Mouse (Mus musculus): ENCODE measurements around the gene Ifitm2. TPM values are rescaled to one million over a fixed set of nuclear protein-coding genes. Genes with fewer than 3 reads are reported as not detected.

The Ifitm2 gene
- polyA plus RNA-seq (2015; fragmentation: Nextera tagmentation; extraction: Ambion mirVana), result 525 and 571 TPM in 2 replicates

DNA sequence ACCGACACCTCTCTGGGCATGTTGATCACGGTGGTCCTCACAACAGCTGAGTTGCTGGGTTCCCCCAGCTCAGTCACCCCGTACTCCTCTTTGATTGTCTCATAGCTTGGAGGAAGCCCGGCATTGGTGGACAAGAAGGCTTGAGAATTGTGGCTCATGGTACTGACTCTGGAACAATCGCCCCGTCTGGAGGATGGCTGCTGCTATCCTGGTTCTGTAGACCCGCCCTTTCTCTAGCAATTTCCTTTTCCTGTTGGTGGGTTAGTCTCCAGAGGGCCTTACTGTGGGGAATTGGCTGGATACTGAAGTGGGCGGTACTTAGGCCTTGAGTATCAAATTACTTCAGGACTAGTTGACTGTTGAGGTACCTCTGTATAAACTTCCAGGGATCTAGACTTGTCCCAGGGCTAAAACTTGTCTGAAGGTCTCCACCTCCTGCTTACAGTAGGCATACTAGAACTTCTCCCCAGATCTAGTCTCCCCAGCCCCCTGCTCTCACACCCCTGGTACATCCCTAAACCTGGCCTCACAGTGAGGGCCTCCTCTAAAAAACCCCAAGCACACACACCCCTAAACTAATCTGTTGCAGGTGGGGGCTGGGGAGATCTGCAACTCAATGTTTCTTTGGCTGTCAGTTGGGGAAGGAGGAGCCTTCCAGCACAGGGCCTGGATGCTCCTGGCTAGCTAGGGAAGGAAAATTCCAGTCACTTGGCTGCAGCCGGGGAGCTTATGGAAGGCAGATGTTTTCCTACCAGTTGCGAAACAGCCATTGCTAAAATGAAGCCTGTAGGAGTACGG, at the start of gene Ifitm2, which contains the start of gene Gm45717:
Ifitm2 (minus strand) TSS at position 230 of the 798 bp plus-strand sequence.
Gm45717 (minus strand) TSS at position 180 of the 798 bp plus-strand sequence.
- Histone ChIP-seq H3K36me3 (ENCODE audit: control insufficient read depth, insufficient read depth) (no peaks in the 10 kb centered on the region), H3K9ac (ENCODE audit: low read length) (peak within 1 kb of the TSS; percentile 81), H3K27me3 (ENCODE audit: control insufficient read depth, insufficient read depth, low read length) (peaks cover 3% of the 10 kb centered on the region), H3K4me2 (ENCODE audit: low read depth, low read length) (peak within 1 kb of the TSS; percentile 82), H3K9me3 (replicated peaks; ENCODE audit: control insufficient read depth, low read length) (no peaks in the 10 kb centered on the region), H3K4me3 (ENCODE audit: low read length) (peak within 1 kb of the TSS; percentile 69), H3K27ac (ENCODE audit: low read length) (peak within 1 kb of the TSS; percentile 86), H3K4me1 (ENCODE audit: control insufficient read depth, insufficient read depth, low read length) (peaks cover 24% of the 10 kb centered on the region)
- ATAC-seq (replicated peaks; ENCODE audit: extremely low read depth, insufficient read depth, low FRiP score), result peak; percentile 81
- 8% methylated on average over 11 of the region's 11 CpGs for WGBS

GRCm38 (mm10) chr7:141003248-141004010, 47.6 kb upstream of the Ifitm2 start:
- Histone ChIP-seq H3K4me1 (ENCODE audit: control insufficient read depth, insufficient read depth, low read length) (peaks cover 2% of the 10 kb centered on the region; the same call in 1 of the 2 replicates), H3K27me3 (ENCODE audit: control insufficient read depth, insufficient read depth, low read length) (no peaks in the 10 kb centered on the region), H3K9ac (ENCODE audit: low read length) (no peak overlapping the region), H3K4me3 (ENCODE audit: low read length) (no peak overlapping the region), H3K36me3 (ENCODE audit: control insufficient read depth, insufficient read depth) (no peaks in the 10 kb centered on the region), H3K27ac (ENCODE audit: low read length) (no peak overlapping the region), H3K4me2 (ENCODE audit: low read depth, low read length) (no peak overlapping the region), H3K9me3 (replicated peaks; ENCODE audit: control insufficient read depth, low read length) (no peaks in the 10 kb centered on the region)
- WGBS, result 61% methylated on average over 5 of the region's 5 CpGs
- no peak for ATAC-seq (replicated peaks; ENCODE audit: extremely low read depth, insufficient read depth, low FRiP score)

- H3K36me3 ChIP-seq (ENCODE audit: control insufficient read depth, insufficient read depth), result no peaks in the 10 kb centered on the region
- WGBS, result 76% methylated on average over 15 of the region's 15 CpGs
- no peak overlapping the region for H3K27ac ChIP-seq (ENCODE audit: low read length)
- no peak overlapping the region for H3K4me3 ChIP-seq (ENCODE audit: low read length)
- H3K27me3 ChIP-seq (ENCODE audit: control insufficient read depth, insufficient read depth, low read length), result no peaks in the 10 kb centered on the region
- H3K4me1 ChIP-seq (ENCODE audit: control insufficient read depth, insufficient read depth, low read length), result no peaks in the 10 kb centered on the region
- no peak for ATAC-seq (replicated peaks; ENCODE audit: extremely low read depth, insufficient read depth, low FRiP score)
- H3K4me2 ChIP-seq (ENCODE audit: low read depth, low read length), result no peak overlapping the region
- no peaks in the 10 kb centered on the region for H3K9me3 ChIP-seq (replicated peaks; ENCODE audit: control insufficient read depth, low read length)
- H3K9ac ChIP-seq (ENCODE audit: low read length), result no peak overlapping the region
Measured at GRCm38 (mm10) chr7:141000881-141001708, 45.3 kb upstream of the Ifitm2 start.

DNA sequence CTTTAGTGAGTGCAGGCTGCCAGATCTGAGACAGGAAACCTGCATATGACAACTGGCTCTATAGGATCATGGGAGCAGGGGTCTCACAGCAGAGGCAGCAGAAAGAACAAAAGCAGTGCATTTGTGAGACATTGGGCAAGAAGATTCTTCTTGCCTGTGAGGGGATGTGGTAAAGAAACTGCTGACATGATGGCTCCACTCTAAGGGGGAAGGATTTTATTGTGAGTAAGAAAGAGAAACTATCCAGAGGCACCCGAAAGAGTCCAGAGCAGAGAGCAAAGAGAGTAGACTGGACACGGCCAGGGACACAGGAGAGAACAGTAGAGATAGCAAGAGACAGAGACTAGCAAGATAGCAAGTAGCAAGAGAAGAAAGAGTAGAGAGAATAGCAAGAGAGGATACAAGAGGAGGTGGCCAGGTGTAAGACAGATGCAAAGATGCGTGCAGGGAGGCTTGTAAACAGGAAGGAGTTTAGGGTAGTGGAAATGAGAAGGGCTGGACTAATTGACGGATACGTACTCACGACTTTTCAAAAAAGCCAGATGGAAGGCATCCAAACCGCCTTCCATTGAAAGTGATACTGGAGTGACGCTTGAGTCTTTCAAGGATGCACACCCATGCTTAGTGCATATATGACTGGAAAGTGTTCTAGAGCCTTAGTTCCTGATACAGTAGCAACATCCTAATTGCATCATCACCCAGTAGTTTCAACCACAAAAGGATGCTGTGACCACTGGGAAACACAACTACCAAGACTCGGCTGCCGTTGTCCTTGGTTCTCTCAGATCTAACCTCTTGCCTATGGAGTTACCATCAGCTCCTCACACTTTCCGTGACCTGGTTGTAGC, 43.3 kb upstream of the Ifitm2 start:
- 72% methylated on average over 11 of the region's 11 CpGs for WGBS
- H3K9me3 ChIP-seq (replicated peaks; ENCODE audit: control insufficient read depth, low read length), result no peaks in the 10 kb centered on the region
- H3K27ac ChIP-seq (ENCODE audit: low read length), result 0 out of 2 replicates have a peak overlapping the region, but pooled peaks have one; percentile 9
- ATAC-seq (replicated peaks; ENCODE audit: extremely low read depth, insufficient read depth, low FRiP score), result no peak
- H3K9ac ChIP-seq (ENCODE audit: low read length), result no peak overlapping the region
- no peak overlapping the region for H3K4me2 ChIP-seq (ENCODE audit: low read depth, low read length)
- no peaks in the 10 kb centered on the region for H3K36me3 ChIP-seq (ENCODE audit: control insufficient read depth, insufficient read depth)
- H3K27me3 ChIP-seq (ENCODE audit: control insufficient read depth, insufficient read depth, low read length), result no peaks in the 10 kb centered on the region
- no peak overlapping the region for H3K4me3 ChIP-seq (ENCODE audit: low read length)
- no peaks in the 10 kb centered on the region for H3K4me1 ChIP-seq (ENCODE audit: control insufficient read depth, insufficient read depth, low read length)

DNA sequence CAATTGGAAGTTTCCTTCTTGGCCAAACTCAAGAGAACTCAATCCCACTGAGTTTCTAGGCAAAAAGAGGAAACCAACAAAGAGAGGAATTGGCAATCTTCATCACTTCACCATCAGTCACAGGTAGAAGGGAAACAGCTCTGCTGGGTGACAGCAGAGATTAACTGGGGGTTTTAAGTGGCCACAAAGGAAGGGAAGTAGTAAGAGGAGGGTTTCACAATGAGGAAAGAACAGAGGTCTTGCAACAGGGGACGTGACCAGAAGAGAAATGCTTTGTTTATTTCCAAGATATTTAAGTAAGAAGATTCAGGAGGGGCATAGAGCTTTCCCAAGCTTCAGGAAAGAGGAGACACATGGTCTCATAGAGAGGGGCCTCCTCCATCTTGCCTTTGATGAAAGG, 42.0 kb upstream of the Ifitm2 start:
- Histone ChIP-seq H3K4me3 (ENCODE audit: low read length) (no peak overlapping the region), H3K27me3 (ENCODE audit: control insufficient read depth, insufficient read depth, low read length) (no peaks in the 10 kb centered on the region), H3K9me3 (replicated peaks; ENCODE audit: control insufficient read depth, low read length) (no peaks in the 10 kb centered on the region), H3K36me3 (ENCODE audit: control insufficient read depth, insufficient read depth) (no peaks in the 10 kb centered on the region), H3K4me2 (ENCODE audit: low read depth, low read length) (no peak overlapping the region), H3K9ac (ENCODE audit: low read length) (no peak overlapping the region), H3K4me1 (ENCODE audit: control insufficient read depth, insufficient read depth, low read length) (no peaks in the 10 kb centered on the region), H3K27ac (ENCODE audit: low read length) (no peak overlapping the region)
- WGBS, result 38% methylated on average over 1 of the region's 1 CpGs
- no peak for ATAC-seq (replicated peaks; ENCODE audit: extremely low read depth, insufficient read depth, low FRiP score)

- Histone ChIP-seq H3K4me1 (ENCODE audit: control insufficient read depth, insufficient read depth, low read length) (no peaks in the 10 kb centered on the region), H3K27me3 (ENCODE audit: control insufficient read depth, insufficient read depth, low read length) (no peaks in the 10 kb centered on the region), H3K27ac (ENCODE audit: low read length) (no peak overlapping the region), H3K9ac (ENCODE audit: low read length) (no peak overlapping the region), H3K36me3 (ENCODE audit: control insufficient read depth, insufficient read depth) (no peaks in the 10 kb centered on the region), H3K9me3 (replicated peaks; ENCODE audit: control insufficient read depth, low read length) (no peaks in the 10 kb centered on the region), H3K4me3 (ENCODE audit: low read length) (no peak overlapping the region), H3K4me2 (ENCODE audit: low read depth, low read length) (no peak overlapping the region)
- WGBS, result 69% methylated on average over 14 of the region's 14 CpGs
- no peak for ATAC-seq (replicated peaks; ENCODE audit: extremely low read depth, insufficient read depth, low FRiP score)
Measured at GRCm38 (mm10) chr7:140991117-140991689, 35.4 kb upstream of the Ifitm2 start.

- no peak for ATAC-seq (replicated peaks; ENCODE audit: extremely low read depth, insufficient read depth, low FRiP score)
- Histone ChIP-seq H3K4me2 (ENCODE audit: low read depth, low read length) (no peak overlapping the region), H3K4me1 (ENCODE audit: control insufficient read depth, insufficient read depth, low read length) (no peaks in the 10 kb centered on the region), H3K4me3 (ENCODE audit: low read length) (no peak overlapping the region), H3K9ac (ENCODE audit: low read length) (no peak overlapping the region), H3K27ac (ENCODE audit: low read length) (no peak overlapping the region), H3K9me3 (replicated peaks; ENCODE audit: control insufficient read depth, low read length) (peaks cover 4% of the 10 kb centered on the region), H3K27me3 (ENCODE audit: control insufficient read depth, insufficient read depth, low read length) (no peaks in the 10 kb centered on the region), H3K36me3 (ENCODE audit: control insufficient read depth, insufficient read depth) (no peaks in the 10 kb centered on the region)
- WGBS, result 58% methylated on average over 5 of the region's 5 CpGs
Measured at GRCm38 (mm10) chr7:140990622-140991021, 34.8 kb upstream of the Ifitm2 start.

DNA sequence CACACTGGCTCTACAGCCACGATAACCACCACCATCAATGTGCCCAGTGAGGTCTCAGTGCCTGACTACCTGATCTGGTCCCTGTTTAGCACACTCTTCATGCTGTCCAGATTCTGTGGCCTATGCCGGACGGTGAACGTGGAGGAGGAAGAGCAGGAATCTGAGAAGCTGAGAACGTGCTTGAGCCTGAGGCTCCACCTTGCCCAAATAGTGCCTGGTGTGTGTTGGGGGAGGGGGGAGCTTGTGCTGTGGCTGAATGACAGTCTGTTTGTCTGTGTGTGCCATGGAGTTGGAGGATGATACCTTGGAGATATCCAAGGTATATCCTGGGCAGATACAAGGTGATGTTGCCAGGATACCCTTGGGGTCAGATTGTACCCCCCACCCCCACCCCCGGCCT, 34.4 kb upstream of the Ifitm2 start:
- H3K4me1 ChIP-seq (ENCODE audit: control insufficient read depth, insufficient read depth, low read length), result no peaks in the 10 kb centered on the region
- ATAC-seq (replicated peaks; ENCODE audit: extremely low read depth, insufficient read depth, low FRiP score), result no peak
- H3K27ac ChIP-seq (ENCODE audit: low read length), result peak overlapping the region; percentile 57
- no peak overlapping the region for H3K4me3 ChIP-seq (ENCODE audit: low read length)
- H3K36me3 ChIP-seq (ENCODE audit: control insufficient read depth, insufficient read depth), result no peaks in the 10 kb centered on the region
- no peak overlapping the region for H3K4me2 ChIP-seq (ENCODE audit: low read depth, low read length)
- WGBS, result 54% methylated on average over 6 of the region's 6 CpGs
- peaks cover 6% of the 10 kb centered on the region for H3K9me3 ChIP-seq (replicated peaks; ENCODE audit: control insufficient read depth, low read length)
- H3K9ac ChIP-seq (ENCODE audit: low read length), result no peak overlapping the region
- no peaks in the 10 kb centered on the region for H3K27me3 ChIP-seq (ENCODE audit: control insufficient read depth, insufficient read depth, low read length)

Data from heart, embryonic 16.5 days (tissue).